Mouse (Mus musculus) heart, postnatal 4 days (tissue): ENCODE data around the gene Tie1. TPM values are rescaled to one million over a fixed set of nuclear protein-coding genes. Genes with fewer than 3 reads are reported as not detected.
"Not testable (repeated sequence)": the region's sequence is repeated elsewhere in the genome, so short reads cannot be mapped to it uniquely, and the experiment has no call there.

Source experiments
- DNase-seq: peaks from one replicate; pipeline ENCODE4 v3.0.0; 2021
- total RNA-seq, 2 experiments: library from RNA; stranded (reverse); gene quantifications; 2 replicates each; pipeline ENCODE4 v1.2.3; 2021

Gene Tie1
- total RNA-seq, result 10 to 100 TPM; 86.2 to 88.9 TPM

DNA sequence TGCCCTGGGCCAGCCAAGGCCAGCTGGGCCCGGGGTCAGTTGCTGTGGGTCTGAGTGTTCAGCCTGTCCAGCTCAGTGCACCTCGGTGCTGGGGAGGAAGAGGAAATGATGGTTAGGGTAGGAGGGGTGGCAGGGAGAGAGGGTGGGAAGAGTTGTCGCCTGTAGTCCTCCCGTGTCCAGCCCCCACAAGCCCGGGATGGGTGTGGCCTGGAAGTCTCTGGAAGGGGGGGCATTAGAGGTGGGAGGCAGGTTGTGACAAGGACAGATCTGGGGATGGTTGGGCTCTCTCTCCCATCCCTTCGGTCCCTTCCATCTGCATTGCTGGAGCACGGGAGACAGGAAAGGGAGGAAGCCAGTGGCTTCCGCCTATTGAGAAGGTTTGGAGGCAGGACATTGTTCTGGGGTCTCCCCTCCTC lies at the start of gene Tie1:
Gene Tie1, minus strand, starts transcription at position 345 of the 416 bp plus-strand sequence.
- DNase-seq, result peak; percentile 72

DNA sequence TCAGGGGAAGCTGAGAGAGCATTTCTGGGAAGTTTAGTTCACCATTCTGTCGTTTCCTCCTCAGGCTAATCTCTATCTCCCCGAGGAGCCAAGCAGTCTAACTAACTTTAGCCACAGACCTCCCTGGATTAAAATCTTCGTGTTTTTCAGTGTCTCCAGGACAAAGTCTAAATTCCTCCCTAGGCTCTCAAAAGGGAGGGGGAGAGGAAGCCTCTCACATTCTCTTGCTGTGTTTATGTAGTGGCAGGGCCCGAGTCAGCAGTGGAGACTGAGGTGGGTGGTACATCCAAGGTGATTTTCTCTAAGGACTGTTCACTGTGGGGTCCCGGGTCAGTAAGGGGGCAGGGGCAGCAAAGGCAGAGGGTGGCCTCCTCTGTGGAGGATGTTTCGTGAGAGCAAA lies 47.9 kb upstream of the Tie1 start:
- DNase-seq, result no peak

DNA sequence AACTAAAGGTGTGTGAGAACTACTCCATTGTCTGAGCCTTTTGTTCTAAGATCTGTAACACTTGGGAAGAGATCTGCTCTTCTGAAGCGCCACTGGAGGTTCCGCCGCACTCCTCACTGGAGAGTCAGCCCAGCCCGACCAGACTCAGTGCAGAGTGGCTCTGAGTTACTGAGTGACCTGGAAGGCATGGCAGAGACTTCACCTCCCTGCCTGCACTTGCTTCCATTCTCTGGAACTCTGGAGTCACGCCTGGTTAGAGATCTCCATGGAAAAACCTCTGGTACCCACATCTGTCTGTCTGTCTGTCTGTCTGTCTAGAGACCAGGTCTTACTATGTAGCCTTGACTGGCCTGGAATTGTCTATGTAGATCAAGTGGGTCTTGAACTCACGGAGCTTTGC lies 45.7 kb upstream of the Tie1 start:
- no peak for DNase-seq

DNA sequence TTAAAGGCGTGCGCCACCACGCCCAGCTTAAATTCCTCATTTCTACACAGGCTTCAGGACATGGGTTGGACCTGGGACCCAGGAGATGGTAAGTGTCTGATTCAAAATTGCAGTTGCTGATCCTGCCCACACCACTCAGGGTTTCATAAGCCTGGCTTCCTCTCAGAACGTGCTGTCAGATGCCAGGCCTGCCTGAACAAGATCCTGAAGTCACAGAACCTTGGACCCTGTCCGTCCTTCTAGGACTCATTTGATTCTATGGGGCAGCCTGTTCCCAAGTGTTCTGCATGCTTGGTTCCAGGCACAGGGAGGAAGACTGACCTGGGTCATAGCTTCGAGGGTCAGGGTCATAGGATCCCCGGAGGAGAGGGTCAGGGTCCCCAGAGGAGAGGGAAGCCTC lies 43.7 kb upstream of the Tie1 start:
- no peak for DNase-seq

DNA sequence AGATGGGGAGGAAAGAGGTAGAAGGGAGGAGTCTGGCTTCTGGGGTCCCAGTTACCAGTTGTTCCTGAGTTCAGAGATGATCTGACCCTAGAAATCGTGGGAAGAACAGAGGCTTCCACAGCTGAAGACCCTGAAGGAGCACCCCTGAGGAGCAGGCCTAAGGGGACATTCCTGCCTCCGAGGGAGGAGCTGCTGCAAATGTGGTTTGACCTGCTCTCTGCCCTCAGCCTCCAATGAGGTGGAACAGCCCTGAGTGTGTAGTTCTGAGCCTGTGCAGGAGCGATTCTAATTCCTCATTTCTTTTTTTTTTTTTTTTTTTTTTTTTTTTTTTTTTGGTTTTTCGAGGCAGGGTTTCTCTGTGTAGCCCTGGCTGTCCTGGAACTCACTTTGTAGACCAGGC lies 43.3 kb upstream of the Tie1 start:
- DNase-seq, result no peak

DNA sequence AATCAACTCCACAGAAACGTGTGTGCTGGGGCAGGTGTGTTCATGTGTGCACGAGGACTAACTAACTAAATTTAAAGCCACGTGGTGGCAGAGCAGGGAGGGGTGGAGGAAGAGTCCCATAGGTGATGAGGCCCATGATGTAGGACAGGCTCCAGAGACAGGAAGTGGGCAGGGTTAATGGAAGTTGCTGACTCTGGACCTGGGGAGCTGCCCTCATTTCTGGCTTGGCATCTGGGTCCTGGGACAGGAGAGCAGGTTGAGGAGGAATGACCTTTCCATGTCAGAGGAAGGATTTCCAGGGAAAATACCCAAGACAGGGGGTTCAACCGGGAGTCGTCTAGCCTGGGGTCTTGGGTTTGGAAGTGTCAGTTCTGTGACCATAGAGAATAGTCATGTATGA lies 42.8 kb upstream of the Tie1 start:
- DNase-seq, result no peak

DNA sequence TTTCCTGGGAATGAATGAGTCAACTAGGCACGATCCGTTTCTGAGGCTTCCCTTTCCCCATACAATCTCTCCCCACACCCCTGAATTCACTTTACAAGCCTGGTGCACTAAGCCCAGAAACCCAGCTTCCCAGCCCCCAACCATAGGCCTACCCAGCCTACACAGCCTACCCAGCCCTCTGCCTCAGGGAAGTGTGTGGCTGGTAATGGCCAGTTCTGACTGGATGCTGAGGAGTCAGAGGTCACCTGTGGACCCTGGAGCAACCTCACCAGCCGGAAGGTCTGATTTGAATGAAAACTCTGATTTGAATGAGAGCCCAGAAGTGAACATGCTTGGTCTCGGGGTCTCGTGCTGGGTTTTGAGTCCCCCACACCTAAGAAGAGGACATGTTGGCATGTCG lies 37.9 kb upstream of the Tie1 start:
- DNase-seq, result no peak

DNA sequence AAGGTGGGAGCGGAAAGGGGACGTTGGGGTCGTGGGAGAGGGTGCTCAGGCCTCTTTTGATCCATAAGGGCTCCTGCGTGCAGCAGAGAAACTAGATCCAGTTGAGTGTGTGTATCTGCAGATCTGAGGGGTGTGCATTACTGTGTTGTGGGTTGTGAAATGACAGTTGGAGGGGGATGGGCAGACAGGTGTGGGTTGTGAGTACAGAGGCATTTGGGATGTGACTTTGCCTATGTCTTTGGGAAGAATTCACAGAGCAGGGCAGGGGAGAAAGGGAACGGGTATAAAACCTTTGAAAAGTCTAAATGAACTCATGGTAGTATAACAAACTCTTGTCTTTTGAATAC lies 37.4 kb upstream of the Tie1 start:
- no peak for DNase-seq

DNA sequence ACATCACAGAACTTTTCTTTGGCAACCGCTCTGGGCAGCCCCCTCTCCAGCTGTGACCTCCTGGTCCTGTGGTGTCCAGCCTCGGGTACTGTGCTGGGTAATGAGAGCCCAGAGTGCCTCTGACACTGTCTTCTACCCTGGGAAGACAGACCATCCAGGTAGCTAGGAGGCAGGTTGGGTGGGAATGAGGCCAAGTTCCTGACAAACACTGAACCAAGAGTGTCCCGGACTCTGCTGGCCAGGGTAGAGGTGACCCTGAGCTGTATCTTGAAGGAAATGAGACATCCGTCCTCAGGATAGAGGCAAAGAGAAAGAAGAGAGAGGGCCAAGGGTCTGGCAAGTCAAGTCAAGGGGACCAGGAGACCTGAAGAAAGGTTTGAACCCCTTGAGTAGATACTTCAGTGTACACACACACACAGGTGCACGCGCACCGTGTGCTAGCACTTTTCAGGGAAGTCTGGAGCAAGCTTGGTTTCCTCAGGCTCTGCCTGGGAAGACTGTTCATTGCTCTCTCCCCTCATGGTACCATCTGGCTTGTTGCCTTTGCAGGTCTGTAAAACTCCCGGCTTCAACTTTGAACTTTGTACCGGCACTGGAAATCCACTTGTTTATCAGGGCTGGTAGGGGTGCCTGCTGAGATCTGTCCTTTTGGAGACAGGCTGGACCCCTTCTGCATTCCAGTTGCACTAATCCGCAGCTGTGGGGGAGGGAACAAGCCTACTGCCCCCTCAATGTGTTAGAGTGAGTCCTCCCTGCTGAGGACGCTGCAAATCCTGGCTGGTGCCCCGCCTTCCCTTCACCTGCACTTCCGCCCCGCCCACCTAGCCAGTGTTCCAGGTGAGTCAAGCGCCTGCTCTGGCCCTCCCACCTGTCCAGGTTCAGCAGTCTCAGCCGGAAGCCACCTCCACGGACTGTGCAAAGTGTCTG lies 36.8 kb upstream of the Tie1 start, which contains the start of gene 2610528J11Rik:
Gene 2610528J11Rik, plus strand, starts transcription at position 592 of the 927 bp plus-strand sequence.
- no peak for DNase-seq

DNA sequence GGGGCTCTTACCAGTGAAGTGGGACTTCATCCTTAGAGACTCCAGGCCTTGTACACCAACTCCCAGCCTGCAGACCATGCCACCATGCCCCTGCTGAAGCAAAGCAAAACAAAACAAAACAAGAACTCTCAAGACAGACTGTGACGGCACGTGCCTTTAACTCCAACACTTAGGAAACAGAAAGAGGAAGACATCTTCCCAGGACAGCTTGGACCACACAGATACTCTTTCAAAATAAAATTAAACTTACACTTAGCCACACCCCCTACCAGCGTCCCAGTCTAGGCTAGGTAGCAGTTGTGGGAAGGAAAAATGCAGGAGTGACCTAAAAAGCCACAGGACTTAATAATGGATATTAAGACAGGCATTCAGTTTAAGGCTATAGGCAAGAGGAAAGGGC lies 35.9 kb upstream of the Tie1 start:
- DNase-seq, result no peak

DNA sequence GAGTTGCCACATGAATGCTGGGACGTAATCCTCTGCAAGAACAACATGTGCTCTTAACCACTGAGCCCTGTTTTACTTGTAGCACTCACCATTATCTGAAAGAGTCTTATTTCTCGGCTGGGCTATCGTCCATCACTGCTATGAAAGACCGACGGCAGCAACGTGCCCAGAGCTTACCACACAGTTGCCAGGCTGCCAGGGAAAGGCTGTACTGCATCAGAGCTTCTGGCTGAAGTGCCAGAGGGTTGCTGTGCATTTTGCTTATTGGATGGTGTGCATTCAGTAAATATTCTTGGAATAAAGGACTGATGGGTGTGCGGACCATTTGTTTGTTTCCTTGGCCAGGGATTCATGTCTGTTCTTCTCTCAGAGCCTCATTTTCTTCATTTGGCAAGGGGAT lies 34.1 kb upstream of the Tie1 start:
- no peak for DNase-seq

DNA sequence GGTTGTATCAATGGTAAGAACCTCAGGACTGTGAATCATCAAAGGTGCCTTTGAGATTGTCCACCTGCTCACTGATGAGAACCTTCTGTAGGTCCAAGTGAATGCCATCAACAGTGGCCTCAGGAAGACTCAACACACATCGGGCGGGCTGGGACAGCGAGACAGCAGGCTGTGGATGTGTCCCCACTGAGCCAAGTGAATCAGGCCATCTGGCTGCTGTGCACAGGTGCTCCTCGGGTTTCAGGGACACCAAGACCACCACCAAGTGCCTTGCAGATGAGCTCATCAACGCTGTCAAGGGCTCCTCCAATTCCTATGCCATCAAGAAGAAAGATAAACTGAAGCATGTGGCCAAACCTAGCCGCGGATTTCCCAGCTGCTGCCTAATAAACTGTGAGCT lies 32.4 kb upstream of the Tie1 start:
- DNase-seq, result no peak

DNA sequence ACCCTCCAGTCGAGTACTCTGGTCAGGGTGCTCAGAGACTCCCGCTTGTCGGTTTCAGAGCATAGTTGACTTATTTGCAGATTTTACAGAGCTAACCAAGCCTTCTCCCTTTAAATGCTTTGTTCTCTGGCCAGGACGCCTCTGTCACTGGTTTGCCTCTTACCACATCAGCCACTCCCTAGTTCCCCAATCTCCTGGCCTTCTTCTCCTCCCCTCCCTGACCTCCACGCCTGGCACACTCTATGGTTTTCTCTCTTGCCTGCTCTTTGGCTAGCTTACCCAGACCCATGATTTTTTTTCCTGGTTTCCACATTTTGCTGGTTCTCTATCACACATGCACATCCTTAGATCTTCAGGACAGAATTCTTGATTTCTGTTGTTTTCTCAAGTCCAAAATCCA lies 28.3 kb upstream of the Tie1 start:
- DNase-seq, result no peak

DNA sequence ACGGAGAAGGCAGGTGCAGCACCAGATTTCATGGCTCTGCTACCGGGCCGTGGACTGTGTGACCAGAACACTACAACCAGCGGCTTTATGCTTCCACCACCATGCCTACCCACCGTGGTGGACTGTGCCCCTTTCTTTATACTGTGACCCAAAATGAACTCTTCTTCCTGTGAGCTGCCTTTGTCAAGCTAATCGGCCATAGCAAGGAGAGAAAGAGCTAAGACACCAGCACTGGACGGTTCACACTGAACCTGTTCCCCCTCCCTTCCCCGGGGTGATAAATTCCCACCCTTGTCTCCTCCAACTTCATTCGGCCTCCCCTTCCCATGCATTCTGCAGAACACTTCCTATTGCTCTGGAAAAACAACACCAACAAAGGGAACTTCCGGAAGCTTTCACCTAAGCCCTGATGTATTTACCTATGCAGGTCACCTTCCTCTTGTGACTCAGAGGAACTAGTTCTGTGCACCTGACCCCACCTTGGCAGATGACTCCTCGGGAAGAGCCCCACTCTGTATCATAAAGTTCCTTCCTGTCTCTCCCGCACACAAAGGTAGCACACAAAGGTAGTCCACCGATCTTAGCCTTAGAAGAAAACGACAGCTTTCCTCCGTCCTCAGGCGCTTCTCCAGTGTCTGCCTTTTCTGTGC lies 27.8 kb upstream of the Tie1 start:
- no peak for DNase-seq

DNA sequence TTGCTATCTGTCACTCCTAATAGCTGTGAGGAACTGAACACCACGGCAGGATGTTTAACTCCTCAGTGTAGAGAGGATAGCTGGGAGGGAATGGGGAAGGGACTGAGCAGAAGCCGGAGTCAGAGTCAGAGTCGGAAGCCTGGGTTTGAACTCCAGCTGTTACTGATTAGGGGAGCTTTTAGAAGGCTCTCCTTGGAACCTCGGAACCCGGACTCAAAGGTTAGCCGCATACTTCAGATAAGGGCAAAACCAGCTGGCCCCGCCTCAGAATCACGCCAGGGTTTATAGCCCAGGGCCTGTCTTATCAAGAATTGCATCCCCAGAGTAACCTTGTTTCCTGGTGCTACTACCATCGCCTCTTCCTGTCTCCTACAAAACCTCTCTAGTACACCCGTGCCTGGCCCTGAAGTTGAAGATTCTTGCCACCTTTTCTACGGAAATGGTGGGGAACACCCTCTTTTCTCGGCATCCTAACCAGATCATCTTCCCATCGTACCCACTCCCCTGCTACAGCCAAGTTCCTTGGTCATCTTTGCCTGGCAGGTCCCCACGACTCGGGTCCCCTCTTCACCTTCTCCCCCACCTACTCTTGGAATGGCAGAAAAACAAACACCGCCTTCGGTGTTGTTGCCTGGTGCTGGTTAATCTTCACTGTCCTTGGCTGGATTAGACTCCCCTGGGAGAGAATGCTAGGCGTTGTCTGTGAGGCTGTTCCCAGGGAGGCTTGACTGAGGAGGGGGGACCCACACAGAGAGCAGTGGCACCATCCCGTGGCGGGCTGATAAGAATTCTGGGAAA lies 27.0 kb upstream of the Tie1 start:
- peak; percentile 24 for DNase-seq

DNA sequence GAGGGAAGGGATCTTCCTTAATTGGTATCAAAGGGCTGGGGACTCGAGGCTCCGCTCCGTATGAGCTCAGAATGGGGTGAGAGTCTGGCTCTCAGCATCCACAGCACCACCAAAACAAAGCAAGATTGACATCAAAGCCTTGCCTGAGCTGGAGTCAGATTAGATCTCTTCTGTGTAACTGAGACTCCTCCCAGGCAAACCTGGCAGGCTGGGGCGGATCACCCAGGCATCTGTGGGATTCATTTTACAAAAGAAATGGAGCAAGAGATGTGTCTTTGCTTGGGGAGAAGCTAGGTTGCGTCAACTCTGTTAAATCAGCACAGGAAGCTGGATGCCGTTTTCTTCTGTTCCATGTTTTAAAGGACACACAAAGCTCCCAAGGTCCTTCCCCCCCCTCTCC lies 19.2 kb upstream of the Tie1 start:
- peak; percentile 23 for DNase-seq

DNA sequence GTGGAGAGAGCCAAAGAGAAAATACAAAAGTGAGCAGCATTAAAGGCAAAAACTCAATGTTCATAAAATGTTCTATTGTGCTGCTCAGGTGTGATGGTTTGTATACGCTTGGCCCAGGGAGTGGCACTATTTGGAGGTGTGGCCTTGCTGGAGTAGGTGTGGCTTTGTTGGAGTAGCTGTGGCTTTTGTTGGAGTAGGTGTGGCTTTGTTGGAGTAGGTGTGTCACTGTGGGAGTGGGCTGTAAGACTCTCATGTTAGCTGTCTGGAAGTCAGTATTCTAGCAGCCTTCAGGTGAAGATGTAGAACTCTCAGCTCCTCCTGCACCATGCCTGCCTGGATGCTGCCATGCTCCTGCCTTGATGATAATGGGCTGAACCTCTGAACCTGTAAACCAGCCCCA lies 17.3 kb upstream of the Tie1 start:
- DNase-seq, result not testable (repeated sequence)

DNA sequence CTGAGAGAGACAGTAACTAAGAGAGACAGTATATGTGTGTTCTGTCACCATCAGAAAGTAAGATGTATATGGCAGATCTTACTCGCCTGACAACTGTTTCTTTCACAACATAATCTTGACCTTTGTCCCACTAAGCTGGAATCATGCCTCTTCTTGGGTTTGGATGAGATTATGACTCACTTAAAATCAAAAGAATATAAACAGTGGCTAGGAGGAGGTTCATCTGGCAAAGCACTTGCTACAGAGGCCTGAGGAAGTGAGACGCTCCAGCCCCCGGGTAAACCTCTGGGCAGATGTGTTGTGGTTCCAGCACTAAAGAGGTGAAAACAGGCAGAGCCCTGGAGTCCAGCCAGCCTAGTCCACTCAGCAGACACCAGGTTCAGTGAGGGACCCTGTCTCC lies 15.7 kb upstream of the Tie1 start:
- peak; percentile 43 for DNase-seq

DNA sequence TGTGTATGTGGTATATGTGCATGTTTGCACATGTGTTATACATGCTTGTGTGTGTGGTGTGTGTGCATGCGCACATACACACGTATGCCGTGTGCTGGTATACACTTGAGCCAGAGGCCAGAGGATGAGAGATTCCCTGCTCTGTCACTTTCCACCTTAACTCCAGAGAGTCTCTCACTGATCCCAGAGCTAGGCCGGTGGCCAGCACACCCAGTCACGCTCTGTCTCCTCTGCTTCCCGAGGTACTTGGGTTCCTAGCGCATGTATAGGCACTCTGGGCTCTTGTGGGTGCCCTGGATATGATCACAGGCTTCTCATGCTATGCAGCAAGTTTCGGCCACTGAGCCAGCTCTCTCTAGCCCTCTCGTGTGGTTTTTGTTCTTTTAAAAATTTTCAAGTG lies 10.9 kb upstream of the Tie1 start:
- DNase-seq, result no peak

DNA sequence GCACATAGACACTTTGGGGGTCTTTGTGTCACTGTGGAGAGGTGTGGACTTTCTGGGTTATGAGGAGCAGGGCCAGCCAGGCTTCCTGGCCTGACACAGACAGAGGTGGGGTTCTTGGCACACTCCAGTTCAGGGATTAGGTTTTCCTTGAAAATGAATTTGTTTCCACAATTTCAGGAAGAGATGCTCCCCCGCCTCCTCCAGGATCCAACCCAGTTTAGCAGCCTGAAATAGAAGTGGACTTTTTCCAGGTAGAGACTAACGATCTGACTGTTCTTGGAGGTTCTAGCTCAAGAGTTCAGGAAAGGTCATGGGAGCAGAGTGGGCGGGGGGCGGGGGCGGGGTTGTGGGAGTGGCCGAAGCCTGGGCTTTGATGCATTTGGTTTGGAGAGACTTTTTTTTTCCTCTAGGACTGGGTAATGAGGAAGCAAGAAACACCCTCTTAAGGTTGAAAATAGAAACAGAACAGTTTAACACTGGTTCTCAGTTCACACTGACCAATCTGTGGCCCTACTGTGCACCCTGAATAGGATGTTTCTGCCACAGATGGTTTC lies 10.4 kb upstream of the Tie1 start:
- peak; percentile 24 for DNase-seq

DNA sequence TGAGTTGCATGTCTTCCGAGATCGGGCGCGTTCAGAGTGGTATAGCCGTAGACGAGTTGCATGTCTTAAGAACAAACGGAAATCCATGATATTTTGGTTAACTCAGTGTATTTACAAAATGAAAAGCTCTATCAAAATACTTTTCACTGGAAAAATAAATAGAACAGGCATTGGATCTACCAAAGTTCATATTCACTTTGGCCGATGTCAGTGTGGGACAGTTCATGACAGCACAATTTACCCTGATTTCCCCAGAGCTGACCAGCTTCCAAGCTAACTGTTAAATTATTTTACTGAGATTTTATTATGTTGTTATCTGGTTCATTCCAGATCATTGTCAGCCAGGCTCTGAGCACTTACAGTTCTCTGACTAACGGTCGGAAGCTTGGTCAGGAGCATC lies 600 bp upstream of the Tie1 start:
- DNase-seq, result no peak

DNA sequence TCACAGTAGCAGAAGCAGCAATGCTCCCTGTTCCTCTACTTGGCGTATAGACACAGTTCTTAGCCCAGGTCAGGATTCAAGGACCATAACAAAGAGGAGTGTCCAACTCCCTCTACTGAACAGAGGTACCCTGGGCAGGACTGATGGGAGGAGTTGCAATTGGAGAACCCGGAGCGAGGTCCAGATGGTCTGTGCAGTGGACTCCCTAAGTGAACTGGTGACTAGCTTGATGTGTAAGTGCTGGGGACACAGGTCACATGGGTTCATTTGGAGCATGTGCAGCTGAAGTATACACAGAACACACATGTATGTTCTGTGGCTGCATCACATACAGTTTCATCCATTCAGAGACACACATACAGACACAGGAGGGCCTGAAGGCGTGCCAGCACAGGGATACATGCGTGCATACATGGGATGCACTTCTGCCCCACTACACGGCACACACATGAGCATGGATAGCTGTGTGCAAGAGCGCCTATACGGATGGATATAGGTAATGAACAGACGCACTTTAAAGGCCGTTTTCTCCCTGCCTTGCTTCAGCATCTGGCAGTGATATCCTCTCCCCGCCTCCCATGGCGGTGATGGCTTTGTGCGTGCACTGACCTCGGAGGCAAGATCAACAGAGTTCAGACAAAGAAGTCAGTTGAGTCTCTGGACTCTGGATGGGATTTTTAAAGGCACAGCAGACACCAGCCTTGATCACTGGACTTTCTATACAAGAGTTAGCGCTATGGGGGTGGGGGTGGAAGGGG lies 12.9 kb downstream of the Tie1 start:
- DNase-seq, result no peak
